Mouse (Mus musculus) MEL (cell line): ENCODE results near the gene Serping1. TPM values are rescaled to one million over a fixed set of nuclear protein-coding genes. Genes with fewer than 3 reads are reported as not detected.

Experiments used
- DNase-seq: peaks from one replicate; pipeline ENCODE4 v3.0.0; 2011; ENCODE audit warnings: low read depth, low spot score
- H3K27ac ChIP-seq: 2 replicates; pipeline ENCODE4 v1.5.1; 2012; ENCODE audit warnings: low read depth, mild to moderate bottlenecking, control low read depth, low read length, moderate library complexity; ENCODE audit not compliant: control insufficient read depth
- H3K27me3 ChIP-seq, 2 experiments: fragments of 150-350 bp in 1 of 2; sonication (generic) in 1 of 2; 2 replicates each; pipeline ENCODE4 v1.6.1; 2012; ENCODE audit warnings: low read length in 2 of 2, mild to moderate bottlenecking in 2 of 2, improper control_type of control experiment in 1 of 2, moderate library complexity in 1 of 2; ENCODE audit not compliant: insufficient read depth in 2 of 2, control insufficient read depth in 1 of 2
- H3K36me3 ChIP-seq, 2 experiments: 2 replicates each; pipeline ENCODE4 v1.6.1; 2012 to 2014; ENCODE audit warnings: low read length in 2 of 2, improper control_type of control experiment in 1 of 2, inconsistent platforms in 1 of 2, mild to moderate bottlenecking in 1 of 2; ENCODE audit not compliant: insufficient read depth in 2 of 2, control insufficient read depth in 1 of 2
- H3K4me1 ChIP-seq, 2 experiments: fragments of 150-350 bp in 1 of 2; sonication (generic) in 1 of 2; 2 replicates each; pipeline ENCODE4 v1.6.1; 2012; ENCODE audit warnings: low read length in 2 of 2, improper control_type of control experiment in 1 of 2, mild to moderate bottlenecking in 1 of 2; ENCODE audit not compliant: insufficient read depth in 2 of 2, control insufficient read depth in 1 of 2
- H3K4me3 ChIP-seq, 2 experiments: fragments of 150-350 bp in 1 of 2; sonication (generic) in 1 of 2; 2 replicates each; pipeline ENCODE4 v1.5.1; 2012; ENCODE audit warnings: low read depth in 2 of 2, low read length in 2 of 2, mild to moderate bottlenecking in 2 of 2, moderate library complexity in 2 of 2, control low read depth in 1 of 2, improper control_type of control experiment in 1 of 2; ENCODE audit not compliant: control insufficient read depth in 1 of 2, insufficient read depth in 1 of 2
- H3K79me2 ChIP-seq: 2 replicates; pipeline ENCODE4 v1.6.1; 2012; ENCODE audit warnings: mild to moderate bottlenecking, low read length, moderate library complexity; ENCODE audit not compliant: control insufficient read depth, poor library complexity, insufficient read depth
- H3K9ac ChIP-seq: 2 replicates; pipeline ENCODE4 v1.6.1; 2012; ENCODE audit warnings: low read depth, mild to moderate bottlenecking, control low read depth, low read length, moderate library complexity; ENCODE audit not compliant: control insufficient read depth, poor library complexity, severe bottlenecking
- H3K9me3 ChIP-seq: fragments of 150-350 bp; sonication (generic); replicated peaks from 2 replicates; pipeline ENCODE4 v1.6.1; 2012; ENCODE audit warnings: mild to moderate bottlenecking, low read length, improper control_type of control experiment, moderate library complexity; ENCODE audit not compliant: insufficient read depth
- CHD1 ChIP-seq: IDR thresholded peaks from 2 replicates; pipeline ENCODE4 v1.6.1; 2012; ENCODE audit warnings: low read depth, mild to moderate bottlenecking, inconsistent platforms, low read length, improper control_type of control experiment
- CTCF ChIP-seq, 3 experiments: IDR thresholded peaks in 2 of 3; conservative IDR thresholded peaks in 1 of 3; 2 replicates each; pipeline ENCODE4 v1.5.1; 2011 to 2012; ENCODE audit warnings: low read length in 3 of 3, low read depth in 2 of 3, mild to moderate bottlenecking in 2 of 3, improper control_type of control experiment in 1 of 3, inconsistent platforms in 1 of 3, mixed read lengths in 1 of 3, moderate library complexity in 1 of 3; ENCODE audit not compliant: control insufficient read depth in 1 of 3, insufficient read depth in 1 of 3, poor library complexity in 1 of 3, severe bottlenecking in 1 of 3
- ELF1 ChIP-seq: IDR thresholded peaks from 2 replicates; pipeline ENCODE4 v1.6.1; 2014; ENCODE audit warnings: low read depth, mild to moderate bottlenecking, inconsistent platforms, low read length, improper control_type of control experiment, moderate library complexity
- EP300 ChIP-seq, 2 experiments: IDR thresholded peaks; 2 replicates each; pipeline ENCODE4 v1.6.1; 2011; ENCODE audit warnings: improper control_type of control experiment in 2 of 2, low read length in 2 of 2, low read depth in 1 of 2, mild to moderate bottlenecking in 1 of 2
- ETS1 ChIP-seq: IDR thresholded peaks from 2 replicates; pipeline ENCODE4 v1.6.1; 2012; ENCODE audit warnings: low read depth, mild to moderate bottlenecking, inconsistent platforms, low read length, improper control_type of control experiment, moderate library complexity
- GATA1 ChIP-seq: IDR thresholded peaks from 2 replicates; pipeline ENCODE4 v1.6.1; 2011; ENCODE audit warnings: low read depth, low read length, improper control_type of control experiment
- KAT2A ChIP-seq: conservative IDR thresholded peaks from 2 replicates; pipeline ENCODE4 v1.6.1; 2012; ENCODE audit warnings: low read depth, low read length, improper control_type of control experiment, inconsistent platforms
- MAFK ChIP-seq: IDR thresholded peaks from 2 replicates; pipeline ENCODE4 v1.6.1; 2011; ENCODE audit warnings: low read depth, mild to moderate bottlenecking, low read length, improper control_type of control experiment, borderline replicate concordance
- MAZ ChIP-seq: IDR thresholded peaks from 2 replicates; pipeline ENCODE4 v1.6.1; 2012; ENCODE audit warnings: low read depth, mild to moderate bottlenecking, inconsistent platforms, low read length, improper control_type of control experiment
- MEF2A ChIP-seq: IDR thresholded peaks from 2 replicates; pipeline ENCODE4 v1.6.1; 2014; ENCODE audit warnings: low read depth, mild to moderate bottlenecking, inconsistent platforms, low read length, improper control_type of control experiment; ENCODE audit not compliant: poor library complexity, insufficient replicate concordance, severe bottlenecking; ENCODE audit errors: extremely low read depth
- MXI1 ChIP-seq: IDR thresholded peaks from 2 replicates; pipeline ENCODE4 v1.6.1; 2011; ENCODE audit warnings: mild to moderate bottlenecking, low read depth, low read length, improper control_type of control experiment
- RAD21 ChIP-seq: IDR thresholded peaks from 2 replicates; pipeline ENCODE4 v1.6.1; 2011; ENCODE audit warnings: mild to moderate bottlenecking, low read depth, low read length, improper control_type of control experiment
- SIN3A ChIP-seq: IDR thresholded peaks from 2 replicates; pipeline ENCODE4 v1.6.1; 2012; ENCODE audit warnings: low read length, improper control_type of control experiment, inconsistent platforms
- TBP ChIP-seq: IDR thresholded peaks from 2 replicates; pipeline ENCODE4 v1.8.0; 2011; ENCODE audit warnings: low read depth, low read length, improper control_type of control experiment
- TCF12 ChIP-seq: IDR thresholded peaks from 2 replicates; pipeline ENCODE4 v1.6.1; 2014; ENCODE audit warnings: low read depth, mild to moderate bottlenecking, inconsistent platforms, low read length, improper control_type of control experiment, moderate library complexity
- USF1 ChIP-seq: IDR thresholded peaks from 2 replicates; pipeline ENCODE4 v1.6.1; 2014; ENCODE audit warnings: low read depth, mild to moderate bottlenecking, inconsistent platforms, low read length, improper control_type of control experiment, moderate library complexity
- USF2 ChIP-seq, 2 experiments: IDR thresholded peaks; 2 replicates each; pipeline ENCODE4 v1.6.1; 2011 to 2012; ENCODE audit warnings: improper control_type of control experiment in 2 of 2, low read length in 2 of 2, borderline replicate concordance in 1 of 2, inconsistent platforms in 1 of 2, low read depth in 1 of 2, mild to moderate bottlenecking in 1 of 2; ENCODE audit not compliant: insufficient read depth in 1 of 2
- ZNF384 ChIP-seq: IDR thresholded peaks from 2 replicates; pipeline ENCODE4 v1.6.1; 2012; ENCODE audit warnings: low read depth, mild to moderate bottlenecking, inconsistent platforms, low read length, improper control_type of control experiment
- polyA plus RNA-seq, 2 experiments: library from polyadenylated mRNA; stranded (reverse) in 1 of 2; unstranded in 1 of 2; fragments of >175 nt in 1 of 2; fragments of >200 nt in 1 of 2; gene quantifications; 2 replicates each; pipeline versions ENCODE4 v1.2.1 to v1.2.4; 2012; ENCODE audit warnings: low replicate concordance in 2 of 2, low read depth in 1 of 2; ENCODE audit not compliant: insufficient read length in 2 of 2, insufficient read depth in 1 of 2, missing spikeins in 1 of 2
- total RNA-seq: library from RNA; depleted of rRNA; stranded (reverse); fragments of 300-350 nt; gene quantifications from 2 replicates; pipeline ENCODE4 v1.2.3, GENCODE M21; 2012

Gene Serping1
- total and polyA plus RNA-seq, 3 experiments, result not detected

DNA sequence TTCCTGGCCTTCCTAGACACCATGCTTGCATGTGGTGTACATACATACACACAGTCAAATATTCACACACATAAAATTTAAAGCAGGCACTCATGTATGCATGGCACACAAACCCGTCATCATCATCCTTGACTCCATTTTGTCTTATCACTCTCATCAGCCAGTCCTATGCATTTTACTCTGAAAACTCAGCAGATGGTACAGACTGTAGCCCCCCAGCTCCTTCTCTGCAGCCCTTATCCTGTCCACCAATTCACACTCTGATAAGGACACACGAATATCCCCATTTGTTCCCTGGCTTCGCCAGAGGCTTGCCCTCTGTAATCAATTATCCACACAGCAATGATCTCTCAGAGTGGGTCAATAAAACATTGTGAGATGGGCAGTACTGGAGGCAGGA, 54.1 kb downstream of the Serping1 start:
- Histone ChIP-seq H3K36me3 (peaks cover 5 to 42% of the 10 kb centered on the region in 2 experiments; a peak in 3 of 4 replicates), H3K27ac (peak overlapping the region; percentile 26; the same call in 1 of the 2 replicates), H3K9me3 (no peaks in the 10 kb centered on the region)

GRCm38 (mm10) chr2:84720718-84721117, 54.5 kb downstream of the Serping1 start:
- no peak for DNase-seq
- Histone ChIP-seq H3K27ac (no peak overlapping the region), H3K27me3 (no peaks in the 10 kb centered on the region), H3K9ac (no peak overlapping the region), H3K4me3 (no peak overlapping the region), H3K9me3 (no peaks in the 10 kb centered on the region), H3K79me2 (peaks cover 18% of the 10 kb centered on the region), H3K36me3 (peaks cover 5 to 37% of the 10 kb centered on the region in 2 experiments; a peak in 3 of 4 replicates), H3K4me1 (peaks cover 9 to 15% of the 10 kb centered on the region in 2 experiments)
- peak; percentile 82 for TF ChIP-seq ZNF384
- TF ChIP-seq USF1, result no peak
- TF ChIP-seq CHD1, result no peak
- TF ChIP-seq MAZ, result no peak
- no peak for TF ChIP-seq USF2 (IDR thresholded peaks at IDR 0.05; ENCODE audit: borderline replicate concordance in 1 of 2, insufficient read depth in 1 of 2, low read depth in 1 of 2, low read length in 2 of 2)
- no peak for TF ChIP-seq MEF2A

More for the DNA sequence above, 54.1 kb downstream of the Serping1 start:
- Histone ChIP-seq H3K4me3 (no peak overlapping the region), H3K27me3 (no peaks in the 10 kb centered on the region), H3K79me2 (peaks cover 19% of the 10 kb centered on the region), H3K4me1 (peaks cover 9 to 20% of the 10 kb centered on the region in 2 experiments), H3K9ac (no peak overlapping the region)
- TF ChIP-seq SIN3A, result peak; percentile 10; the same call in 1 of the 2 replicates
- peak; percentile 65 for TF ChIP-seq GATA1
- no peak for TF ChIP-seq ELF1
- peak in 1 of 2 experiments; percentile 31; a peak in 1 of 4 replicates for TF ChIP-seq EP300 (IDR thresholded peaks at IDR 0.05; ENCODE audit: low read depth in 1 of 2, low read length in 2 of 2)
- no peak for TF ChIP-seq ETS1
- TF ChIP-seq TCF12, result 0 out of 2 replicates have a peak, but pooled peaks have one; percentile 18
- TF ChIP-seq MXI1, result no peak
- peak; percentile 45 for DNase-seq

- H3K9me3 ChIP-seq, result no peaks in the 10 kb centered on the region
- H3K4me1 ChIP-seq, result peaks cover 9 to 16% of the 10 kb centered on the region in 2 experiments
- no peak for DNase-seq
- no peaks in the 10 kb centered on the region for H3K27me3 ChIP-seq
- peak overlapping the region; percentile 99; the same call in 1 of the 2 replicates for H3K9ac ChIP-seq
- no peak overlapping the region for H3K4me3 ChIP-seq
- H3K27ac ChIP-seq, result peak overlapping the region; percentile 62; the same call in 1 of the 2 replicates
- TF ChIP-seq MAFK (no peak), CTCF (IDR thresholded peaks at IDR 0.05 in 2 of 3, conservative IDR thresholded peaks at IDR 0.05 in 1 of 3; ENCODE audit: control insufficient read depth in 1 of 3, insufficient read depth in 1 of 3, low read depth in 2 of 3, low read length in 3 of 3, poor library complexity in 1 of 3, severe bottlenecking in 1 of 3) (no peak), TBP (no peak), RAD21 (no peak), SIN3A (no peak), MEF2A (no peak), KAT2A (no peak)
- TF ChIP-seq, all 39 proteins: peak for 0
- Histone ChIP-seq H3K36me3 (peaks cover 0 to 26% of the 10 kb centered on the region in 2 experiments; a peak in 3 of 4 replicates), H3K79me2 (peaks cover 21% of the 10 kb centered on the region)
Observed at GRCm38 (mm10) chr2:84717357-84717756, 57.9 kb downstream of the Serping1 start.
